Mouse (Mus musculus): ENCODE measurements around the gene Unc93a2.
"Not testable (repeated sequence)": the region's sequence is repeated elsewhere in the genome, so short reads cannot be mapped to it uniquely, and the experiment has no call there.

DNA sequence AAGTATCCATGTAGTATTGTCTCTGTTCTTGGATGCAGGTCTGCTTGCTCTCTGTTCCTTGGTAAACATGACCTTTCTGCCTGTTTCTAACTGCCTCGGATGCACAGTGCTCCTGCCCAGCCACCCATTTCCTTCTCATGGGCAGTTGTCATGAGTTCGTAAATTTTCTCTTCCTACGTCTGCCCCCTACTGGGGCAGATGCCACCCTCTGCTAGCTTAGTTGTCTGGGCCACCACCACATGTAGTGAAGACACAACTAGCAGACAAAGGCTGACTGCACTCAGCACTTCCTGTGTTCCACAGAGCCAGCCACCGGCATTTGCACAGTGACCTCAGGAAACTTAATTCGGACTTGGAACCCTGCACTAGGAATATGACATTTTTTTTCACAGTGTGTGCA is 52.5 kb downstream of the Unc93a2 start:
- not testable (repeated sequence) for TF ChIP-seq POLR2A, CTCF (IDR thresholded peaks at IDR 0.05; ENCODE audit: insufficient read depth, low read depth, low read length)
